Mouse (Mus musculus) cerebellum, adult 11-12 months (tissue): ENCODE results near the gene Fam57b.

Experiments
- DNase-seq: peaks from one replicate; pipeline ENCODE4 v3.0.0; 2022

Gene Fam57b

DNA sequence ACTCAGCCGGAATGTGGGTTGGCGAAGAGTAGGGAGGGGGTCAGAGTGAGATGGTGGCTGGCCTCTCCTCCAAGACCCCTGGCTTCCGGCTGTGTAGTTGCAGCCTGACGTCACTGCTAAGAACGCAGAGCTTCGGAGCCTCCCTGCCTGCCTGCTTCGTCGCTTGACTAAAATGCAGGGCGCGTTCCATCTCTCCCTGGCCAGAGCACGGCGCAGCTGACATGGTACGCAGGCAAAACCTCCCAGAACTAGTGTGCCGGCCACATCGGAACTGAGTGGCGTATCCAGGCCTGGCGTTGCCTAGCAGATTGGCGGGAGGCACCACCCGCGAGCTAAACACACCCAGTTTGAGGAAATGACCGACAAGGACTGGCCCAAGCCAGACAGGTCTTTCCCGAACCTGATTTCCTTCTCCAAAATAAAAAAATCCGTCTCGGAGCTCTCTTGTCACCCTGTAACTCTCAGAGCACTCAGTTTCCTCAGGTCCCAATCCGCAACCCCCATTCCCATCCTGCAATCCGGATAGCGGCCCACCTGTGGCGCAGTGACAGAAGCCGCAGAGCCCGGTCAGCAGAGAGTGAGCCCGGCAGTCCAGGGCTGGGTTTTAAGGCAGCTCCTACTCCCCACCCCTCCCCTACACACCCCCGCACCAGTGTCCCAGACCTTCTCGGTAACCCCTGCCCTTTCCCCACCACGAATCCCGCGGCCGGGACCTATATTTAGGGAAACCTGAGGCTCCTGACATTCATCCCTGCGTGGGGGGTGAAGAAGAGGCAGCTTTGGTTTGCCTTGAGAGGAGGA, 2.2 kb downstream of the Fam57b start:
- peak; percentile 85 for DNase-seq

DNA sequence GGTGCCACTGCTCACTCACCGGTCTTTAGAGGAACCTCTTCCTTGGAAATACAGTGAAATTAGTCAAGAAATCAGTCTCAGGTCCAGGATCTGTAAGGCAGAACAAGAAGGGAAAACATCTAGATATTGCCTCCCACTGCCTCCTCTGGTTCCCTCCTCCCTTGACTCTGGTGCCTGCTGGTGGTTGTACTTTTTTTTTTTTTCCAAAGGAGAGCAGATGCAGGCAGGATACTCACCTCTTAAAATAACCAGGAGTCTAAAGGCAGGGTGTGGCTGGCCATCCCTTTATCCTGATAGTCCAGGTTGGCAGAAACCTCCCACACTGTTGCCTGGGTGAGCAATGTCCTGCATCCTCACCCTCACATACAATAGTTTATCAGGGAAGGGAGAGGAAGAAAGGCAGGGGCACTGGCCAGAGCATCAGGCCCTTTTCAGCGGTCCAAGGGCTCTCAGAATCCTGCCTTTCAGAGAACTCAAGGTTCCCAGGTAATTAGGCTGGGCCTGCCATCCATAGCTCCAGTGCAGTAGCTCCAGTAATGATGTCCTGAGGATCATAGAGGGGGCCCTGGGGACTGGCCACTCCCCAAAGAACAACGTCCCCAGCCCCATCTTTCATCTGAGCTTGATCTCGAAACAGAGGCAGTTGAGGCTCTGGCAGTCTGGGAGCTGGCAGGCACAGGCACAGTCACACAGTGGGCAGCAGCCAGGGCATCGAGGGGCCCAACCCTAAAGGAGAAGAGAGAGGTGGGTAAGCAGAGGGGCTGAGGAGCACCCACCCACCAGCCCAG, 3.0 kb downstream of the Fam57b start:
- peak; percentile 70 for DNase-seq

DNA sequence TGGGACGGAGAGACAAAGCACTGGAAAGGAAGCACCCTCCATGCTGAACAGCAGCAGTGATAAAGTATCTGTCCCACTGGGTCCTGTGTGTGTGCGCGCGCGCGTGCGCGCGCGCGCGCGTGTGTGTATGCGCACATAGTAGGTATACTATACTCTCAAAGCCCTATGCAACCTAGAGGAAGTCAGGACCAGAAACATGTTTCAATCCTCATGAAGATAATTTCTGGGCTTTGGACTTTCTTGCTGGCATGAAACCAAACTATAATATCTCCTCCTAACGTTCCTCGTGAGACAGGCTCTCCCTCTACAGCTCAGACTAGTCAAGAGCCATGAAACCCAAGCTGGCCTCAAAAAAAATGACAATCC, 3.6 kb downstream of the Fam57b start:
- no peak for DNase-seq

DNA sequence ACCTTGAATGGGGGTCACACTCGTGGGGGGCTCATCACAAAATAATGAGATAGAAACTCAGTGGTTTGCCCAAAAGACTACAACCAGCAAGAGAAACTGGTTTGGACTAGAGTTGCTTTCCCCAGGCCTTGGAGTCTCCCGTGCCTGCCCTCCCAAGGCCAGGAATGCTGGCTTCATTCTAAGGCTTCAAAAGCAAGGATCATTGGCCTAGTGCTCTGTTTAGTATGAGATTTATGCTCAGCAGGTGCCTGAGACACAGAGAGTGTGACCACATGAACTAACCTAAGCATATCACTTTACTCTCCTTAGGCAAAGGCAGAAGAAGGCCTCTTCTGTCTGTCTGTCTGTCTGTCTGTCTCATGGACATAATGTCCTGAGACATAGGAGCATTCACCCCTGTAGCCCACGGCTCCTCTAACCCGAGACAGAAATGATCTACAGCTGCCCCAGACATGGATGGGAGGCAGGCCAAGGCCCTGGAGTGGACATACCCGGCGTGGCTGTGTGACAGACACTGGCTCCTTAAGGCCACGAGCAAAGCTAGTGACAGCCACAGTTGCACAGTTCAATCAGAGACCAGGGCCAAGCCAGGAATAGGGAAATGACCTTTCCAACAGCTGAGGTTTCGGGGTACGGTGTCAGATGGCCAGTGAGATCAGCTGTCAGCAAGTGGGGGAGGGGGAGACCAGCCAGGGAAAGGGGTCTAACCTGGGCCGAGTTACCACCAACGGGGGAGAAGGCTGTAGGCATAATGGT, 4.8 kb downstream of the Fam57b start:
- no peak for DNase-seq

DNA sequence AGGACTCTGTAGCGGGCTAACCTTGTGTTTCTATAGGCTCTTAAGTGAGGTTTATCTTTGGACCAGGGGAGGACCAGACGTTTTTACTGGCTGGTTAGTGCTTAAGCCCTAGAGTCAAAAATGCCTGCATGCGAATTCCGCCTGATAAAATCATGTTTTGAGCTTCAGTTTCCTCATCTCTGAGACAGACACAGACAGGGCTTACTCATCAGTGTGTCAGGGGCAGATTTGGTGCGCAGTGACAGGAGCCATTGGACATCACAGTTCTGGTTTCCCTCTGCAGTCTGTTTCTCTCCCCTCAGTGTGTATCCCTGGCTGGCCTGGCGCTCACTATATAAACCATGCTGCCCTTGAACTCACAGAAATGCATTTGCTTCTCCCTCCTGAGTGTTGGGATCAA, 5.7 kb downstream of the Fam57b start:
- DNase-seq = no peak

DNA sequence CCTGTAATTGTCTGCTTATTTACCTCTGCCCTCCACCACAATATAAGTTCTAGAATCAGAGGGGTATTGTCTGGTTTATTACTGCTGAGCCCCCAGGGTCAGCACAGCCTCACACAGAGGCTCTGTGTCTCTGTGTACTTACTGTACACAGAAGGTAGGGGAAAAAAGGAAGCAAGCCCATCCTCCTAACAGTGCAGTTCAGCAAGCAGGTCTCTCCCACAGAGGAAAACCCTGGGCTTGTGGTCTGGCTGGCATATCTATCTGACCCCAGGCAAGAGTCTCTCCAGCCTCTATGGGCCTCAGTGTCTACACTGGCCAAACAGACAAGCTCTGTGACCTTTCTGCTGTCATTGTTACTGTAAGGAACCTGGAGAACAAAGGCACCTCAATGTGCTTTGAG, 6.3 kb downstream of the Fam57b start:
- DNase-seq = no peak

DNA sequence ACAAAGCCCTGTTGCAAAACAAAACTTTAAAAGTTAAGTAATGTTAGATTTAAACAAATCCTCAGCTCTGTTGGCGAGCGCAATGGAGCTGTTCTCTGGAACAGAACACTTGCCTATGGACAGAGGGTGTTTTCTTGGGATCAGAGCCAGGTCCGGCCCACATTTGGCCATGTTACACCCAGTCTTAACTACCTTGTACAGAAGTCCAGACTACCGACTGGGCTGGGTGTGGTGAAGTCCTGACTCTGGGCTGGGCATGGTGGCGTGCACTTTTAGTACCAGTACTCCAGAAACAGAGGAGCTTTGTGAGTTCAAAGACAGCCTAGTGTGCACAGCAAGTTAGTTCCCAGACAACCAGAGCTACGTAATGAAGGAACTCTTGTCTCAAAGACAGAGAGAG, 9.5 kb downstream of the Fam57b start:
- DNase-seq = no peak

DNA sequence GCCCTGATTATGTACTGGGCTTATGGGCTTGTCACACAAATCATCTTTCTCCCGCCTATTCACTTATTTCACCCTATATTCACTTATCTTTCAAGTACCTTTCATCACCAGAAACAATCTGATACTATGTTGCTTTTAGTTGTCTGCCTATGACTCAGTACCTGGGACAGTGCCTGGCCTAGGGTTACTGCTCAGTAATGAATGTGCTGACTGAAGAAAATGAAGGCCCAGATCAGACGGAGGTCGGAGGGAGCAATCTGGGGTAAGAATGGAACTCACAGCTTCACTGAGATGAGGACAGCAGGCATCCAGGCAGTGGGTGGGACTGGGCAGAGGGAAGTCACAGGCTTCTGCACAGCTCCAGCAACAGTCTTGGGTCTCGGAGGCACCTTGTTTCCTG, 9.9 kb downstream of the Fam57b start:
- no peak for DNase-seq

DNA sequence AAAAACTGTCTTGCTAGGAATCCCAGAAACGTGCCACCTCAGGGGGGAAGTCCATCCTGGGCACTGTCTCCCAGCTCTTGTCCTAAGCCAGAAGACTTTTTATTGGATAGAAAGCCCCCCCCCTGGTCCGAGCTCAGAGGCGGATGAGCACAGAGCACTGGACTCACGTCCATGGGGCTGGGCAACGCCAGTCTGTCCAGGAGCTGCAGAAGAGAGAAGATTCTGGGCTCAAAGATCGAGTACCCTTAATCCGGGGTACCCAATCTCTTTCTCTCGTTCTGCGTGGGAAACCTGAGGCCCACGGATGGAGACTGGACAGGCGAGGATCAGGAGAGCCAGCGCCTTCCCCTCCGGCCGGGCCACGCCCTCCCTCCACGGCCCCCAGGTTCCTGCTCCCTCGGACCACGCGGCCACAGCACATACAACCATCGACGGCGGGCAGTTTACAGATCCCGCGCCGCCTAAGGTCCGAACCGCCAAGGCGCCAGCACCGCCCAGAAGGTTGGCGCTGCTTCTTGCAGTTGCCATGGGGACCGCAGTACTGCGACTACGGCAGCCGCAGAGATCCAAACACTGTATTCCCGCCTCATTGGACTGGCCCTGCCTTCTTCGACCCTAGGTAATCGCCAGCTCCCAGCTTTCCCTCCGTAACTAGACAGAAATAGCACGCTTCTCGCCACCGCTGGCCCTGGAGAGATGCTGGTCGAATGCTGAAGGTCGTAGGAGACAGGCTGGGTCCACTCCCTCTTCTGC, 11.4 kb downstream of the Fam57b start:
- peak; percentile 89 for DNase-seq

DNA sequence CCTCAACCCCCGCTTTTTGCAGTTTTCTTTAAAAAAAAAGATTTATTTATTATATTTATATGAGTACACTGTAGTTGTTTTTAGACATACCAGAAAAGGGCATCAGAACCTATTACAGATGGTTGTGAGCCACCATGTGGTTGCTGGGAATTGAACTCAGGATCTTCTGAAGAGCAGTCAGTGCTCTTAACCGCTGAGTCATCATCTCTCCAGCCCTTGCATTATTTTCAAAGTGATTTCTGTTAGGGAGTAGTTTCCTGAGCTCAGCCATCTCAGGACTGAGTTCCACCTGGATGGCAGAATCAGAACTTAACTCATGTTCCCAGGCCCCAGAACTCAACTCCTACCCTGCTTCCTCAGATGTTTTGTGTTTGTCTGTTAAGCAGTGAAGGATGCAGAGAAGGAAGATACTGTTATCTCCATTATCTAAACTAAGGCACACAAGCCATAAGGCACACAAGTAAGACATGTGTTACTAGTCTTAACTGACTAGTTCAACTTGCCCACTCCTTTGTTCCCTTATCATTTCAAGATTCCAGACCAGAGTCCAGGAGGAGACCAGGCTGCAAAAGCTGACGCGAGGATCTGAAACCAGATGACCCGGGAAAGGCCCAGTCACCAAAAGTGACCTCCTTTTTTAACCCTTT, 12.4 kb downstream of the Fam57b start:
- no peak for DNase-seq

DNA sequence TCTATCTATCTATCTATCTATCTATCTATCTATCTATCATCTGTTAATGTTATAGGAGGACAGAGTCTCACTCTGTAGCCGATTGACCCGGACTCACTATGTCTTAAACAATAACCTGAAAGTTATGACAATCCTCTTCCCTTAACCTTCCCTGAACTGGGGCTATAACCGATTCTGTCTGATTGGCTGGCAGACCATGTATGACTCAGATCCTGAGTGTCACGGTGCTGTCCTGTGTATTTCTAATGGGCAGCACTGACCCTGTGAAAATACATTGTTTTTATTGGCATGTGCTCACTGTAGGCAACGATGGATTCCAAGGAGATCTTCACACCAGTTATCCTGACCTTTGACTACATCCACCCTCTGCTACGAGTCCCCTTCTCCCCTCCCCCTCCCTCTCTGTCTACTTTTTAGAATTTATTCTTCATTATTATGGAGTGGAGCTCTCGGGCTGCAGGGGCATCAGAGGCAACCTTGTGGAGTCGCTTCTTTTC, 18.3 kb downstream of the Fam57b start:
- peak; percentile 1 for DNase-seq

DNA sequence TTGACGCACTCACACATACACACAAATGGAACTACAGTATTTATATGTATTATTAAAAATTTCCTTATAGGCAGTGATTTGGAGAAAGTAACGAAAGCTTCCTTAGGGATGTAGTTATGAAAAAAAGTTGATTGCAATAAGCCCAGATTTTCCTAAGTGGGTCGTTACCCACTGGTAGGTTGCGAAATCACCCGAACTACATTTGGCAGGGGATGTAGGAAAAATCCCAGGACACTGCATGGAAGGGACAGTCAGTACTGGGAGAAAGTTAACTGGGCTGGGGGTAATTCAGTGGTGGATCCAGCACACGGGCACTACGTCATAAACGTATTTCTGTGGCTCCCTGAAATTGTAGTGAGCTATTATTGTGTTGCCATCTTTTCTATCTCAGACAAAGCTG, 19.0 kb downstream of the Fam57b start:
- DNase-seq = peak; percentile 1

DNA sequence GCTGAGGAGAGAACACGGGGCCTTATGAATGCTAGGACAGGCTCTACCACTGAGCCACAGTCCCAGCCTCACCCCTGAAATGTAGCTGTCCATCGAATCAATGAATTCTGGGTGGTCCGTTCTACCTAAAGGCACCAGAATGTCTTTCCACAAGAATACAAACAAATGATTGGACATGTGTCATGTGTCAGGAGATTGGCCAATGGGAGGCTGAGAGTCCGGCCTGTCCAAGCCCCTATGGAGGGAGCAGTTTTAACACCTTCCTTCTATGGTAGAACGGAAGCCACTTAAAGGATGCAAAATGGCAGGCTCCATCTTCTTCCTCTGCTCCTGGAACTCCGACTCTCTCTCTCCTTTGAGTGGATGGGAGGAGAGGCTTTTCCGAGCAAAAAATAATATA, 20.1 kb downstream of the Fam57b start:
- DNase-seq = peak; percentile 4

DNA sequence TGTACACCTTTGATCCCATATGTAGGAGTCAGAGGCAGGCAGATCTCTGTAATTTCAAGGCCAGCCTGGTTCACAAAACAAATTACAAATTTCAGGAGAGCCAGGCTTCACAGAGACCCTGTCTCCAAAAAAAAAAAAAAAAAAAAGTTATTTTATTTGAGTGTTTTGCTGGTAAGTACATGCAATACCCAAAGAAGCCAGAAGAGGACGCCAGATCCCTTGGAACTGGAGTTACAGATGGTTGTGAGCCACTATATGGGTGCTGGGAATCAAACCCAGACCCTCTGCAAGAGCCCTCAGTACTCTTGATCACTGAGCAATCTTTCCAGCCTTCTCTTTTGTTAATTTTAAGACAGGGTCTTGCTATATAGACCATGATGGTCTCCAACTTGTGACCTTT, 21.4 kb downstream of the Fam57b start:
- DNase-seq = peak; percentile 6

DNA sequence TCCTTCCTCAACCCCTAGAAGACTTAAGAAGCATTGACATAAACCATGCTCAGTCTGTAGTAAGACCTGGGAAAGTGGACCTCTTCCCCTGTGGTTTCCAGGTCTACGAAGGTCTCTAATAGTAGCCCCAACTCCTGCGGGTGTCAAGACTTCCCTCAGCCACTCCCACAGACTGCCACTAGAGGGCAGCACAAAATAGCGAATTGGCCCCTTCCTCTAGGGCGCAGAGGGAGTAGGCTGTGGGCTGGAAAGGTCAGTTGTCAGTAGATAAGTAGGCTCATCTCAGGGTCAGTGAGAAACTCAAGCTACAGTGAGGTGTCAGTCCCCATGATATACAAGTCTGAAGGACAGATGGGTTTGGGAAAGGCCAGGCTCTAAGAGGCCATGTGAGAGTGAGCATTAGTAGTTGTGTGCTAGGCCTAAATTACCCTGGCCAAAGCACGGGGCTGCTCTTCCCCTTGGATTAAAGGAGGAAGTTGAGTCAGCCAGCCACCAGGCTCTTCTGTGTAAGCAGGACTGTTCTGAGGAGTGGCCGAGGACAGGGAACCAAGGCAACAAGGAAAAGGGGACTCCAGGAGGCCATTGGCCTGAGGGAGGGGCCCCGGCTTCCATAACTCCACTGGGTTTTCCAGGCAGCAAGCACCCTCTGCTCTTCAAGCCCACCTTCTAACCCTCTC, 24.5 kb downstream of the Fam57b start:
- peak; percentile 86 for DNase-seq

DNA sequence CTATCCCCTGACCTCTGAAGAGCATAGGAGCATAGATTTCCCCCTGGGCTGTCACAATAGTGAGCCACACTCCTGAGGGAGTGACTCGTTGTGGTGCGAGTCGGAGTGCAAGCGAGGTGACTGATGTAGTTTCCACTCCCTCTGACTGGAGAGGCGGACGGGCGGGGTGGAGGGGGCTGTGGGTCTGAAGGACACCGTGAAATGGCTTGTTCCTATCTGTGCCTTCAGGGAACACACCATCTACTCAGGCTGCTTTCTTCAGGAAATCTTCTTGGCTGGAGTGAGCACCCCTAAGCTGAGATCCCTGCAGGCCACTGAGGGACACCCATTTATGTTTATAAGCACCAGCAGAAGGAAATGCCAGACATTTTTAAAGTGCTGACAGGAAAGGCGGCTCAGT, 25.3 kb downstream of the Fam57b start:
- peak; percentile 66 for DNase-seq

DNA sequence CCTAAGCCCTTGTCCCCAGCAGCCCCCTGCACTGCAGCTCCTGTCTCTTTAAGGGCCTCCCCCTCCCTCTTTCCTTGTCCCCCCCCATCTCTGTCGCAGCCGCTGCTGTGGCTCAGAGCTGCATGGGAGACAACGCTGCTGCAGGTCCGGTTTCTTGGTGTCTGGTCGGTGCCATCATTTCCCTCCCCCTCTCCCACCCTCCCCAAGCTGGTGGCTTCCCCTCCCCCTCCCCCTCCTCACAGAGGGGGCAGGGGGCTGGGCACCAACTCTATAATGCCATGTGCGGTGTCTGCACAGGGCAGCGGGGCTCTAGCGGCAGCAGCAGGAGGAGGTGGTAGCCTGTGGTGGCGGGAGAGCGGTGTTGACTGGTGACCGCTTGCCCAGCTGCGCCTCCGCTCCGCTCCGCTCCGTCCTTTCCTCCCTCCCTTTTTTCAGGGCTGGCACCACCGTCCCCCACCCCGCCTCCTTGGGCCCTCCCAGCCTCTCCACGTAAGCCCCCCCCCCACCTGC, 25.8 kb downstream of the Fam57b start:
- DNase-seq = peak; percentile 79

DNA sequence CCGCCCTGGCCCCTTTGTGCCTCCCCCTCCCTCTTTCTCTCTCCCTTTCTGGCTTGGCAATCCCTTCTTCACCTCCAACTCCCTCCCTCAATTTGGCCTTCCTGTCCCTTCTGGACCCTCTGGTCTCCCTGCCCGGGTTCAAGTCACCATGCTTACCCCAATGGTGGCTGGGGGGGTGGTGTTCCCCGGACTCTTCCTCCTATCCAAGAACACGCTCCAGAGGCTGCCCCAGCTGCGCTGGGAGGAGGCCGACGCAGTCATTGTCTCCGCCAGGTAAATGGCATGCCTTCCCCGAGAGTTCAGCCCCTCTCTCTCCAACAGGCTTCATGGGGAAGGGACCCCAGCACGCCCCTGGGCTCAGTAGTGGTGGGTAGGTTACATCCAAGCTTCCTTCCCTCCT, 26.5 kb downstream of the Fam57b start:
- DNase-seq = peak; percentile 60

DNA sequence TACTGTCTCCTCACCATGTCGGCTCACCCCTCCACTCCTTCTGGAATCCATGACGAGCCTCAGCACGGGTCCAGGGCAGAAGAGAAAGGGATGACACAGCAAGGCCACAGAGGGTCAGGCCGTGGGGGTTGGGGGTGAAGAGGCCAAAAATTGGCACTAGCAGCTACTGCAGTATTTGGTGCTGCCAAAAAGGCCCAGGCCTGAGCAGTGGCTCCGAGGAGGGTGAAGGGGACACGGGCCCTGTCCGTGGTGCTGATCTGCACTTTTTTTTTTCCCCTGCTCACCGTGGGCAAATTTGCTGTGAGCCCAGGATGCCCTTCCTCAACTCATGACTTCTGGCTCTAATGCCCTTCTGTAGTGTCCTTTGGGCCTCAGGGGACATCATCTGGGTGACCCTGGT, 27.9 kb downstream of the Fam57b start:
- peak; percentile 48 for DNase-seq

DNA sequence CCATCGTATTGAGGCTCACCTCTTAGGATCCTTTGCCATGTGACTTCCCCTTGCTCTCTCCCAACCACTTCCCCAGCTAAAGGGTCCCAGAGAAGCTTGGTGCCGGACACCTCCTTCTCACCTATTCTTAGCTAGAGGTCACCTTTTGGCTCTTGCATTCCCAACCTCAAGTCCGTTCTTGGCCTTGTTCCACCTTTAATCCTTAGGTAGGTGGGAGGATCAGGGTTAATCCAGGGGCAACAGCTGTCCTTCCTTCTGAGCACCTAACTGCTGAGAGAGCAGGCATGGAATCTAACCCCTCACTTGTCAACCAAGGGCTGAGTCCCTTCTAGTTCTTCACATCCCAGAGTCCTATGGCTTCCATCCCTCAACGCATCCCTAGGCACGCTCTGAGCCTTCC, 28.5 kb downstream of the Fam57b start:
- peak; percentile 22 for DNase-seq

DNA sequence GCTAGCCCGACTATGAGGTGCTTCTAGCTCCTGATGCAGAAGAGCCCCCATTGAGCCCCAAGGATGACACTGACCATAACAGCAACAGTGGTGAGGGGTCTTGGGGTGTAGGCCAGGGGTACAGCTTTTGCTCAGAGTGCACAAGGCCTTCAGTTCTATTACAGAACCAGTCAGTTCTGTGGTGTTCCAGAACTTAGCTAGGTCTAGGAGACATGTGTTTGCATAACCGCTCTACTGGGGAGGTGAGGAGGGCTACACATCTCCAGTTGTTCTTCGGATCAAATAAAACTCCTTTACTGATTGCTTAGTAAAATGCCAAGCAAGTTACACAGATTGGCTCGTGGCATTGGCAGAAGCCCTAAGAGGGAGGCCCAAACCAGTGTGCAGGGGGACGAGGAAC, 34.1 kb downstream of the Fam57b start, which contains the start of gene 4930451I11Rik:
Gene 4930451I11Rik, minus strand, starts transcription at position 101 of the 400 bp plus-strand sequence.
- peak; percentile 30 for DNase-seq
